Mouse (Mus musculus): Measurements from ENCODE around the gene Clic6. TPM values are rescaled to one million over a fixed set of nuclear protein-coding genes. Genes with fewer than 3 reads are reported as not detected.
"Not testable (repeated sequence)": the region's sequence is repeated elsewhere in the genome, so short reads cannot be mapped to it uniquely, and the experiment has no call there.

Gene Clic6
- total and polyA plus RNA-seq, 2 experiments from 2014 or later, result 6.2 to 7.7 TPM

GRCm38 (mm10) chr16:92511773-92512391 lies 26.3 kb downstream of the Clic6 start:
- peak; percentile 71 for TF ChIP-seq CTCF (IDR thresholded peaks at IDR 0.05; ENCODE audit: low read depth)
- Histone ChIP-seq H3K4me2 (ENCODE audit: low read depth, low read length) (no peak overlapping the region), H3K27ac (no peak overlapping the region), H3K36me3 (ENCODE audit: insufficient read depth, low read length) (no peaks in the 10 kb centered on the region), H3K9ac (replicated peaks; ENCODE audit: low read length) (no peak overlapping the region), H3K4me1 (ENCODE audit: insufficient read depth, low read length) (peaks cover 5% of the 10 kb centered on the region; the same call in 1 of the 2 replicates), H3K4me3 (ENCODE audit: low read length) (no peak overlapping the region), H3K9me3 (ENCODE audit: low read length) (no peaks in the 10 kb centered on the region), H3K27me3 (ENCODE audit: insufficient read depth, low read length) (no peaks in the 10 kb centered on the region; the same call in 1 of the 2 replicates)
- ATAC-seq, result peak; percentile 51
- 52% methylated on average over 5 of the region's 5 CpGs for WGBS
- DNase-seq (ENCODE audit: low spot score), result peak; percentile 69

DNA sequence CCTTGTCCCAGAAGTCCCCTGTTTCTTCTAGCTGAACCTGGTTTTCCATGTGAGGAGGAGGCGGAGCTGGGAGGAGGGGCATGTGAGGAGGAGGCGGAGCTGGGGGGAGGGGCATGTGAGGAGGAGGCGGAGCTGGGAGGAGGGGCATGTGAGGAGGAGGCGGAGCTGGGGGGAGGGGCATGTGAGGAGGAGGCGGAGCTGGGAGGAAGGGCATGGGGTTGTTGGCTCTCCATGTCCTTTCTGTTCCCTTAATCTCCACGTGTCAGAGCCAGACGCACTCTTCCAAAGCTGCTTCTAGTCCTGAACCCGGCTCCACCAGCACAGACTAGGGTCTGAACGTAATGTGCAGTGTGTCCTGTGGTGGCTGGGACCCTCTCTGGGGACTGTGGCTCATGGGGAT lies 29.4 kb downstream of the Clic6 start:
- H3K4me1 ChIP-seq (ENCODE audit: insufficient read depth, low read length); H3K4me2 ChIP-seq (ENCODE audit: low read depth, low read length); ATAC-seq; H3K4me3 ChIP-seq (ENCODE audit: low read length); H3K36me3 ChIP-seq (ENCODE audit: insufficient read depth, low read length); H3K27ac ChIP-seq; H3K27me3 ChIP-seq (ENCODE audit: insufficient read depth, low read length); DNase-seq (ENCODE audit: low spot score); H3K9ac ChIP-seq (replicated peaks; ENCODE audit: low read length); H3K9me3 ChIP-seq (ENCODE audit: low read length): not testable (repeated sequence)
- 80% methylated on average over 9 of the region's 9 CpGs for WGBS

- no peak overlapping the region for H3K4me2 ChIP-seq (ENCODE audit: low read depth, low read length)
- no peak overlapping the region for H3K4me3 ChIP-seq (ENCODE audit: low read length)
- DNase-seq (ENCODE audit: low spot score) (peak; percentile 59), ATAC-seq (peak; percentile 40; the same call in 1 of the 2 replicates)
- 69% methylated on average over 9 of the region's 9 CpGs for WGBS
- peaks cover 5% of the 10 kb centered on the region; the same call in 1 of the 2 replicates for H3K4me1 ChIP-seq (ENCODE audit: insufficient read depth, low read length)
- H3K36me3 ChIP-seq (ENCODE audit: insufficient read depth, low read length), result no peaks in the 10 kb centered on the region
- no peak overlapping the region for H3K27ac ChIP-seq
- TF ChIP-seq CTCF (IDR thresholded peaks at IDR 0.05; ENCODE audit: low read depth), result no peak
- H3K27me3 ChIP-seq (ENCODE audit: insufficient read depth, low read length), result no peaks in the 10 kb centered on the region
- H3K9me3 ChIP-seq (ENCODE audit: low read length), result no peaks in the 10 kb centered on the region
- no peak overlapping the region for H3K9ac ChIP-seq (replicated peaks; ENCODE audit: low read length)
Measured at GRCm38 (mm10) chr16:92516139-92516538, 30.6 kb downstream of the Clic6 start.

DNA sequence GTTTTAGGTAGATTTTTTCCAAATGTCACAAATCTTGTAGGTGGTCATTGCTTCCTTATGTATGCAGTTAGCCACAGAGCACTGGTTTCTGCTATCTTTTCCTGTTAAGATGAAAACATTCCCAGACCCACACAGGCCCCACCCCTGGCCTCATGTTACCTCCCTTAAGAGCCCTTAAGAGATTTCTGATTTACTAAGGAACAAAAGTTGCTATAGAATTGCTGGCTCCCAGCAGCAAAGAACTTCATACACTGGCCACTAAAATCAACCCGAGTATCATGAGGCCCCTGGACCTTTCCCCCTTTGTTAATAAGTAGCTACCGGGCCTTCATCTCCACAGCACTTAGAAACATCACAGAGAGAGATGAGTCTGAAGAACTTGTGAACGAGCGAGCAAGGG lies 33.2 kb downstream of the Clic6 start:
- no peak for TF ChIP-seq CTCF (IDR thresholded peaks at IDR 0.05; ENCODE audit: low read depth)
- Histone ChIP-seq H3K27me3 (ENCODE audit: insufficient read depth, low read length) (no peaks in the 10 kb centered on the region), H3K27ac (no peak overlapping the region), H3K9me3 (ENCODE audit: low read length) (no peaks in the 10 kb centered on the region), H3K36me3 (ENCODE audit: insufficient read depth, low read length) (no peaks in the 10 kb centered on the region), H3K4me3 (ENCODE audit: low read length) (no peak overlapping the region), H3K9ac (replicated peaks; ENCODE audit: low read length) (no peak overlapping the region), H3K4me1 (ENCODE audit: insufficient read depth, low read length) (no peaks in the 10 kb centered on the region), H3K4me2 (ENCODE audit: low read depth, low read length) (no peak overlapping the region)
- 59% methylated on average over 4 of the region's 4 CpGs for WGBS
- no peak for ATAC-seq
- DNase-seq (ENCODE audit: low spot score), result no peak

- ATAC-seq (no peak), DNase-seq (ENCODE audit: low spot score) (peak; percentile 68)
- no peaks in the 10 kb centered on the region for H3K9me3 ChIP-seq (ENCODE audit: low read length)
- WGBS, result 52% methylated on average over 13 of the region's 13 CpGs
- H3K4me2 ChIP-seq (ENCODE audit: low read depth, low read length), result no peak overlapping the region
- no peaks in the 10 kb centered on the region for H3K27me3 ChIP-seq (ENCODE audit: insufficient read depth, low read length)
- no peaks in the 10 kb centered on the region for H3K36me3 ChIP-seq (ENCODE audit: insufficient read depth, low read length)
- no peak overlapping the region for H3K27ac ChIP-seq
- no peak overlapping the region for H3K4me3 ChIP-seq (ENCODE audit: low read length)
- H3K4me1 ChIP-seq (ENCODE audit: insufficient read depth, low read length), result no peaks in the 10 kb centered on the region
- peak; percentile 67 for TF ChIP-seq CTCF (IDR thresholded peaks at IDR 0.05; ENCODE audit: low read depth)
- H3K9ac ChIP-seq (replicated peaks; ENCODE audit: low read length), result no peak overlapping the region
Measured at GRCm38 (mm10) chr16:92519820-92520492, 34.4 kb downstream of the Clic6 start.

- Histone ChIP-seq H3K4me3 (ENCODE audit: low read length) (no peak overlapping the region), H3K4me2 (ENCODE audit: low read depth, low read length) (no peak overlapping the region), H3K4me1 (ENCODE audit: insufficient read depth, low read length) (no peaks in the 10 kb centered on the region), H3K27ac (no peak overlapping the region), H3K36me3 (ENCODE audit: insufficient read depth, low read length) (no peaks in the 10 kb centered on the region), H3K9ac (replicated peaks; ENCODE audit: low read length) (no peak overlapping the region), H3K27me3 (ENCODE audit: insufficient read depth, low read length) (no peaks in the 10 kb centered on the region), H3K9me3 (ENCODE audit: low read length) (no peaks in the 10 kb centered on the region)
- 82% methylated on average over 8 of the region's 8 CpGs for WGBS
- ATAC-seq (no peak), DNase-seq (ENCODE audit: low spot score) (no peak)
- no peak for TF ChIP-seq CTCF (IDR thresholded peaks at IDR 0.05; ENCODE audit: low read depth)
Measured at GRCm38 (mm10) chr16:92523351-92523750, 37.8 kb downstream of the Clic6 start.

DNA sequence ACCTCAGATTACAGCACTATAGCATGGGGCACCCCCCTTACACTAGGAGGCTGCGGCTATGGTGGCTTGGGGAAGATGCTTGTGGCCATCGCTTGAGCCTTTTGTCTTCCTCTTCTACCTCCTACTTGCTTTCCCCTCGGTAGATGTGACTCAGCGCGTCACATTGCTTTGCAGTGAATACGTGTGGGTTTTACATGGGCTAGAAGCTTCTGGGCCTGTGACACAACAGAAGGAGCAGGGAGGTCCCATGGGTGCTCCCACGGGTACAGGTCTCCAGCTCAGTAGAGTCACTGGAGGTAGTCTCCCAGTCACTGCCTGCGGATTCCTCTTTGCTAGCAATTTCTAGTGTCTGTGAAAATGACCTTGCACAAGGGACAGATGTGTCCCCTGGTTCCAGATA lies 39.1 kb downstream of the Clic6 start:
- no peaks in the 10 kb centered on the region for H3K36me3 ChIP-seq (ENCODE audit: insufficient read depth, low read length)
- H3K4me1 ChIP-seq (ENCODE audit: insufficient read depth, low read length), result no peaks in the 10 kb centered on the region
- DNase-seq (ENCODE audit: low spot score) (no peak), ATAC-seq (no peak)
- H3K27me3 ChIP-seq (ENCODE audit: insufficient read depth, low read length), result no peaks in the 10 kb centered on the region
- H3K27ac ChIP-seq, result no peak overlapping the region
- H3K4me3 ChIP-seq (ENCODE audit: low read length), result no peak overlapping the region
- H3K4me2 ChIP-seq (ENCODE audit: low read depth, low read length), result no peak overlapping the region
- TF ChIP-seq CTCF (IDR thresholded peaks at IDR 0.05; ENCODE audit: low read depth), result no peak
- 76% methylated on average over 8 of the region's 8 CpGs for WGBS
- H3K9me3 ChIP-seq (ENCODE audit: low read length), result no peaks in the 10 kb centered on the region
- no peak overlapping the region for H3K9ac ChIP-seq (replicated peaks; ENCODE audit: low read length)

Data from hindbrain, postnatal 0 days (tissue).